Mouse (Mus musculus) lung, embryonic 16.5 days (tissue): Measurements from ENCODE around the gene Fam19a5. TPM values are rescaled to one million over a fixed set of nuclear protein-coding genes. Genes with fewer than 3 reads are reported as not detected.

Experiments
- ATAC-seq: fragments of 200-750 bp; cut with Nextera tagmentation; 2 replicates; pipeline ENCODE4 v1.8.0; 2017; ENCODE audit warnings: low read depth, mild to moderate bottlenecking, moderate library complexity
- H3K27ac ChIP-seq: fragments of 300-500 bp; sonication (generic); 2 replicates; pipeline ENCODE4 v1.5.1; 2014; ENCODE audit warnings: mild to moderate bottlenecking, control low read depth, low read length
- H3K27me3 ChIP-seq: fragments of 300-500 bp; sonication (generic); 2 replicates; pipeline ENCODE4 v1.6.1; 2014; ENCODE audit warnings: low read depth, low read length, mixed read lengths; ENCODE audit not compliant: control insufficient read depth, insufficient read depth
- H3K36me3 ChIP-seq: fragments of 300-500 bp; sonication (generic); 2 replicates; pipeline ENCODE4 v1.6.1; 2014; ENCODE audit warnings: low read length; ENCODE audit not compliant: control insufficient read depth, insufficient read depth
- H3K4me1 ChIP-seq: fragments of 300-500 bp; sonication (generic); replicated peaks from 2 replicates; pipeline ENCODE4 v1.6.1; 2014; ENCODE audit warnings: low read length, mixed read lengths; ENCODE audit not compliant: control insufficient read depth, insufficient read depth
- H3K4me2 ChIP-seq: fragments of 300-500 bp; sonication (generic); 2 replicates; pipeline ENCODE4 v1.6.1; 2014; ENCODE audit warnings: low read depth, low read length, control low read depth
- H3K4me3 ChIP-seq: fragments of 300-500 bp; sonication (generic); 2 replicates; pipeline ENCODE4 v1.5.1; 2014; ENCODE audit warnings: mild to moderate bottlenecking, low read length, control low read depth
- H3K9ac ChIP-seq: fragments of 300-500 bp; sonication (generic); 2 replicates; pipeline ENCODE4 v1.6.1; 2014; ENCODE audit warnings: low read length, control low read depth
- H3K9me3 ChIP-seq: fragments of 300-500 bp; sonication (generic); 2 replicates; pipeline ENCODE4 v1.6.1; 2016; ENCODE audit warnings: low read length; ENCODE audit not compliant: control insufficient read depth
- WGBS: fragments of 180-500 bp; shearing (Covaris S2); extraction: QIAGEN DNeasy Blood & Tissue Kit; methylation state at CpG from one replicate; pipeline ENCODE4 v1.1.7; 2014; 5-methylcytosine and 5-hydroxymethylcytosine counted together
- polyA plus RNA-seq: library from polyadenylated mRNA; unstranded; fragments of >200 nt; fragmentation: Nextera tagmentation; extraction: Ambion mirVana; gene quantifications from 2 replicates; pipeline ENCODE4 v1.2.1, GENCODE M21; 2015

The Fam19a5 gene
- polyA plus RNA-seq, 1 experiment from 2014 or later: 0.74 TPM

DNA sequence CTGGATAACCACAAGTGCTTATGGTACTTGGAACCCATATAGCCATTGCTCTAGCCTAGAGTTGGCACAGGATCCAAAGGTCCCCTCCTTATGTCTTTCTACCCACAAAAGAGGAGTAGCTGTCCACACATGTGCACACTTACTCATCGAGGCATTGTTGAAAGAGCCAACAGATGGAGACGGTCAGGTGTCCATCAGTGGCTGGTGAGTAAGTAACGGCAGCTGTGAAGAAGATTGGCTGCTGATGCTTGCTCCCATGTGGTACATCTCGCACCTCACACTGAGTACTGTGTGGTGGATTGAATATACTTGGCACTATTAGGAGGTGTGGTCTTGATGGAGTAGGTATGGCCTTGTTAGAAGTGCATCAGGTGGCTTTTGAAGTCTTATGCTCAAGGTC is 192.2 kb downstream of the Fam19a5 start:
- Histone ChIP-seq H3K4me1 (no peaks in the 10 kb centered on the region), H3K27me3 (no peaks in the 10 kb centered on the region), H3K27ac (no peak overlapping the region), H3K4me3 (no peak overlapping the region), H3K9ac (no peak overlapping the region), H3K36me3 (no peaks in the 10 kb centered on the region), H3K4me2 (no peak overlapping the region), H3K9me3 (no peaks in the 10 kb centered on the region)
- ATAC-seq: no peak
- WGBS: 88% methylated on average over 4 of the region's 4 CpGs

GRCm38 (mm10) chr15:87755482-87755881 is 211.4 kb downstream of the Fam19a5 start:
- H3K9ac ChIP-seq: no peak overlapping the region
- H3K9me3 ChIP-seq: no peaks in the 10 kb centered on the region
- no peaks in the 10 kb centered on the region for H3K4me1 ChIP-seq
- no peak overlapping the region for H3K4me2 ChIP-seq
- ATAC-seq: no peak
- H3K36me3 ChIP-seq: no peaks in the 10 kb centered on the region
- no peak overlapping the region for H3K4me3 ChIP-seq
- H3K27ac ChIP-seq: no peak overlapping the region
- WGBS: 70% methylated on average over 3 of the region's 3 CpGs
- no peaks in the 10 kb centered on the region for H3K27me3 ChIP-seq

GRCm38 (mm10) chr15:87765876-87766275 is 221.8 kb downstream of the Fam19a5 start:
- Histone ChIP-seq H3K9me3 (no peaks in the 10 kb centered on the region), H3K4me3 (no peak overlapping the region), H3K27ac (no peak overlapping the region), H3K36me3 (no peaks in the 10 kb centered on the region), H3K4me2 (no peak overlapping the region), H3K27me3 (no peaks in the 10 kb centered on the region), H3K4me1 (no peaks in the 10 kb centered on the region), H3K9ac (no peak overlapping the region)
- 78% methylated on average over 3 of the region's 3 CpGs for WGBS
- ATAC-seq: no peak

GRCm38 (mm10) chr15:87773955-87774354 is 229.9 kb downstream of the Fam19a5 start:
- WGBS: 54% methylated on average over 4 of the region's 4 CpGs
- Histone ChIP-seq H3K9me3 (no peaks in the 10 kb centered on the region), H3K27ac (no peak overlapping the region), H3K27me3 (no peaks in the 10 kb centered on the region), H3K9ac (no peak overlapping the region), H3K4me1 (no peaks in the 10 kb centered on the region), H3K4me2 (no peak overlapping the region), H3K36me3 (no peaks in the 10 kb centered on the region), H3K4me3 (no peak overlapping the region)
- ATAC-seq: no peak

GRCm38 (mm10) chr15:87783331-87783730 is 239.2 kb downstream of the Fam19a5 start:
- Histone ChIP-seq H3K9ac (no peak overlapping the region), H3K4me3 (no peak overlapping the region), H3K27me3 (no peaks in the 10 kb centered on the region), H3K4me2 (no peak overlapping the region), H3K27ac (no peak overlapping the region), H3K36me3 (no peaks in the 10 kb centered on the region), H3K4me1 (no peaks in the 10 kb centered on the region), H3K9me3 (no peaks in the 10 kb centered on the region)
- ATAC-seq: no peak
- WGBS: 76% methylated on average over 2 of the region's 2 CpGs

GRCm38 (mm10) chr15:87789671-87790070 is 245.6 kb downstream of the Fam19a5 start:
- ATAC-seq: no peak
- Histone ChIP-seq H3K27me3 (no peaks in the 10 kb centered on the region), H3K4me3 (no peak overlapping the region), H3K9me3 (no peaks in the 10 kb centered on the region), H3K4me1 (no peaks in the 10 kb centered on the region), H3K27ac (no peak overlapping the region), H3K36me3 (no peaks in the 10 kb centered on the region), H3K4me2 (no peak overlapping the region), H3K9ac (no peak overlapping the region)
- 67% methylated on average over 4 of the region's 4 CpGs for WGBS

DNA sequence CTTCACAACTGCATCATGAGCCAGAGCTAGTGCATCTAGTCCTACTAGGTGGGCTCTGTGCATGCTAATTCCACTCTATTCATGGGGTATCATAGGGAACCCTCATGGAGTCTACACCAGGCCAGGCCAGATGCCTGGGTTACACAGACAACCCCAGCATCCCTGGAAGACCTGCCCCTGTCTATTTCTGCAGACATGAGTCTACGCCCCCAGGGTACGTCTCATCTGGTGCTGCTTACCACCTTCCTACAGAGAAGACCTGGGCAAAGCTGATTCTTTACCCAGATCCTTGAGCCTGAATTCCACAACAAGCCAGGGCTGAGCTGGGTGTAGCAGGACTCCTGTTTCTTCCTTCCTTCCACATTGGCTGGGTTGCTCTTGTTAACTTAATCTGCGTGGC is 249.6 kb downstream of the Fam19a5 start:
- no peak for ATAC-seq
- Histone ChIP-seq H3K27me3 (no peaks in the 10 kb centered on the region), H3K27ac (no peak overlapping the region), H3K9ac (no peak overlapping the region), H3K4me2 (no peak overlapping the region), H3K36me3 (no peaks in the 10 kb centered on the region), H3K9me3 (no peaks in the 10 kb centered on the region), H3K4me1 (no peaks in the 10 kb centered on the region), H3K4me3 (no peak overlapping the region)
- WGBS: 84% methylated on average over 3 of the region's 3 CpGs

DNA sequence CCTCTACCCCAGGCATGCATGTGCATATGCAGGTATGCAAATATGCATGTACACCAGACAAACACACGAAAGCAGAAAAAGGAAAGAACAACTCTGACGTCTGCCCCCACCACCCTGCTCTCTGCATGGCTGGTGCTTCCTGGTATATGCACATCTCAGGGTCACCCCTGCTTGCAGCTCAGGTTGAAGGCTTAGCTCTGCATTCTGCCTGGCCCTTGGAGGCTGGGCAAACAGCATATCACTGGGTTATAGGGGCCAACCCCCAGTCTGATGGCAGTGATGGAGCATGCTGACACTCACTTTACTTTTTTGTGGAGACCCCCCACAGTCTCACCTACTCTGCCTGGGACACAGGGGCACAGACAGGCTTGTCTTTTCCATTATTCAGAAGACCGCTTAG is 252.5 kb downstream of the Fam19a5 start:
- no peak for ATAC-seq
- Histone ChIP-seq H3K36me3 (no peaks in the 10 kb centered on the region), H3K4me3 (no peak overlapping the region), H3K9ac (no peak overlapping the region), H3K4me1 (no peaks in the 10 kb centered on the region), H3K27ac (no peak overlapping the region), H3K4me2 (no peak overlapping the region), H3K9me3 (no peaks in the 10 kb centered on the region), H3K27me3 (no peaks in the 10 kb centered on the region)
- WGBS: 74% methylated on average over 3 of the region's 3 CpGs
